Mouse (Mus musculus) frontal cortex, postnatal 36 days (tissue): Measurements from ENCODE around the gene Cenpo.
"Not testable (repeated sequence)": the region's sequence is repeated elsewhere in the genome, so short reads cannot be mapped to it uniquely, and the experiment has no call there.

Source experiments
- DNase-seq, 2 experiments: peaks; one replicate each; pipeline ENCODE4 v3.0.0; 2022; ENCODE audit warnings: low spot score in 2 of 2

The Cenpo gene

GRCm38 (mm10) chr12:4233572-4234508 lies at the start of gene Cenpo, which contains the start of gene Ptrhd1:
Gene Cenpo (minus strand): TSS chr12:4234294.
Gene Ptrhd1 (plus strand): TSS chr12:4234027.
- peak; percentile 98 for DNase-seq

- DNase-seq = no peak
Measured at GRCm38 (mm10) chr12:4279878-4280277, 45.8 kb upstream of the Cenpo start.

- DNase-seq = no peak
Measured at GRCm38 (mm10) chr12:4278978-4279755, 45.1 kb upstream of the Cenpo start.

DNA sequence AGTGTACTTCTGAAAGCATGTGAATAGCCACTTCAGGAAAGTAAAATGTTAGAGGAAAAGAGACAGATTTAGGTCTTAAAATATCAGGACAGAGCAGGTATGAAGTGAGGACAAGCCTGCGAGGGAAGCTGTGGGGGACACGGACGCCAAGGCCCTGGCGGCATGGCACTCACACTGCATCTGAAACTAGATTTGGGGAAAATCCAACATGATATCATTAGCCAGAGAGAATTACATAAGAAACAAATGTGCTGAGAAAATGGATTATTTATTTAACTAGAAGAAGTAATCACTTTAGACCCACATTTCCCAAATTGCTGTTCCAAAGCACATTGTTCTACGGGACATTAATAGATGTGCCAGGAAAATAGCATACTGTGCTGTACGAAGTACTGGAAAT lies 37.0 kb upstream of the Cenpo start:
- DNase-seq = no peak

GRCm38 (mm10) chr12:4267765-4268164 lies 33.7 kb upstream of the Cenpo start:
- no peak for DNase-seq

DNA sequence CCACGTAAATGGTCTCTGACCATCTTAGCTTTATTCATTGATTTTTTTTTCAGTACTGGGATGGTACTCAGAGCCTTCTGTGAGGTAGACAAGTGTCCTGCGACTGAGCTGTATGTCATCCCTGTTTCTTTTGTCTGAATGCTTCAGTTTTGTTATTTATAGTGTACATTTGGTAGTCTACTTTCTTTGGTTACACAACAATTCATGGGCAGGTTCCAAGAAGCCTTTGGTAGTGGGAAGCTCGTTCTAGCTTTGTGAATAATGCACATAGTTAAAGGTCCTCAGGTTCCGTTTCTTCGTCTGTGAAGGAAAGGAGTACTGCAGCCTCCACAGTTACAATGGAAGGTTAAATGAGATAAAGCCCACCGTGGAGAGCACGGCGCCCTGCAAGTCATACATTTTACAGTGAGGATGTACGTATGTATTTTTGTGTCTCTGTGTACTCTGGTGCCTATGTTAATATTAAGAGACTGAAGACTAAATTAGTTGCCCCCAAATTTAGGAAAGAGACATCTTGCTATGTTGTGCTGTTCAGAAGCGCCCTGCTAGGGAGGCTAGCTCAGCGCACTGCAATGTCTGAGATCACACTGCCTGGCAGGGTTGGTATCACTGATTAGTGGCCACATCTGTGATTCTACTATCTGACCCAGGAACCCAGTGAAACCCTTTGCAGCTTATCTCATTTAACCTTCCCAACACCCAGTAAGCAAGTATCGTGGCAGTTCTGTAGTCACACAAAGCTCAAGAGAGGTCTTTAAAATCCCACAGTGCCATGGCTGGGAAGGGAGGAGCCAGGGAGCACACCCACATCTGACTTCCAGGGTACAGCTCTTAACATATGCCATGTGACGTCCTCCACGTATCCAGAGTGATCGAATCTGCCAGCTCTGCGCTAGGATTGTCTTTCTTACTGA lies 18.9 kb upstream of the Cenpo start:
- DNase-seq = peak in 1 of 2 experiments; percentile 30

DNA sequence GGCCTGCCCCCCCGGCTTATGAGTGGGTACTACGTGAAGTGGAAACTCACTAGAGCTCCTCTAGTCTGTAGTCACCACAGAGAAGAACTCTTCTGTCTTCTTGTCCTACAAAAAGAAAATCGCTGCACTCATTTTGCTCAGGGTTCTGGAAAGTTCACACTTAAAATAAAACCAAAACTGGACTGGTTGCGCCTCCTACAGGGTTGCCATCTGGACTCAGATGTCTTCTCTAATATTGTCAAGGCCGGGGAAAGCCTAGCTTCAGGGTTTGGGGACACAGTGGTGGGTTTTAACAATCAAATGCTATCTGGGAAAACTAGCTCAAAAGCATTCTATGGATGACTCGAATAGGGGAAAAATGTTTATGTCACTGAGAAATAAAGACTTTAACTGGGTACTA lies 15.7 kb upstream of the Cenpo start:
- DNase-seq = no peak

GRCm38 (mm10) chr12:4245742-4246141 lies 11.6 kb upstream of the Cenpo start:
- no peak for DNase-seq

DNA sequence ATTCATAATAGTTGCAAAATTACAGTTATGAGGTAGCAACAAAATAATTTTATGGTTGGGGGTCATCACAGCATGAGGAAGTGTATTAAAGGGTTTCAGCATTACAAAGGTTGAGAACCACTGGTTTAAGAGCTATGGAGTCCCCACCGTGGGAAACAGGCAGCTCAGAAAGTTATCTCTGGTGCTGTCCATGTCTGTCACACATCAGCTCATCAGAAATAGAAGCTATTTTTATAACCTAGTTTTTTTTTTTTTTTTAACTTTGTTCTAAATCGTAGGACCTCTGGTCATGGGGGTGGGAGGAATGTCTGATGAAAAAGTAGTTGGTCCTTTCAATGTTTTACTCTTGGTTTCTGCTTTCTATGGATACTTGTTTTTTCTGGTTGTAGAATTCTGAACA lies 9.7 kb upstream of the Cenpo start:
- no peak for DNase-seq

- not testable (repeated sequence) for DNase-seq
Measured at GRCm38 (mm10) chr12:4240281-4240680, 6.2 kb upstream of the Cenpo start.

- DNase-seq = no peak
Measured at GRCm38 (mm10) chr12:4237481-4237880, 3.4 kb upstream of the Cenpo start.

GRCm38 (mm10) chr12:4232777-4233176 lies 1.3 kb downstream of the Cenpo start:
- DNase-seq = no peak

- DNase-seq = no peak
Measured at GRCm38 (mm10) chr12:4230156-4230555, 3.9 kb downstream of the Cenpo start.

DNA sequence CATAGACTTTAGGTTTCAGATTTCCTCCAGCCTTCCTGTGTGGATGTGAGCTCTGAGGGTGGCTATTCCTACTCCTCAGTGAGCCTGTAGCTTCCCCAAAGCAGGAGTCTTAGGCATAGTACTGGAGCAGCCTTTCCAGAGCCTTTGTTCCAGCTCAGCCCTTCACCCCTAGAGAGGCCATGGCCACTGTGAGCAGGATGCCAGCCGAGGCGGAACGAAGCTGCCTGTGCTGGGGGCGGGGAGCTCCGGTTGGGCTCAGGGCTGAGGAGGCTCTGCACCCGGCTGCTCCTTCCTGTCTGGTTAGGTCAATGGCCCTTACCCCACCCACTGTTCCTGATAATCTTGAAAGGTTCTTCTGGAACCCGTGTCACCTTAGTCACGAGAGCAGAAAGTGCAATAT lies 21.2 kb downstream of the Cenpo start:
- no peak for DNase-seq

DNA sequence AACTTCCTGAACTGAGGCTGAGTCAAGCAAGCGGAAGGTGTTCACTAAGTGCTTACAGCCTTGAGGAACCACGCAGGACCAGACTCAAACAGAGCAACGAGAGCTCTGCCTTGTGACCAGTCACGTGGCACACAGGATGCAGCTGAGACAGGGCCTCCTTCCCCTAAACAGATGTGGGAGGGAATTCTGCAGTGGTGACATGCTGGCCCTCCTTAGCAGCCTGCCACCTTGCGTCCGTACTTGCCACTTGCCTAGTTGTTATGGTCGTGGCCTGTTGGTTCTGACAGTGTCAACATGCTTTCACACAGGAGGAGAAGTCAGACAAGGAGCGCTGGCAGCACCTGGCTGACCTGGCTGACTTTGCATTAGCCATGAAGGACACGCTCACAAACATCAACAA lies 22.9 kb downstream of the Cenpo start:
- no peak for DNase-seq

DNA sequence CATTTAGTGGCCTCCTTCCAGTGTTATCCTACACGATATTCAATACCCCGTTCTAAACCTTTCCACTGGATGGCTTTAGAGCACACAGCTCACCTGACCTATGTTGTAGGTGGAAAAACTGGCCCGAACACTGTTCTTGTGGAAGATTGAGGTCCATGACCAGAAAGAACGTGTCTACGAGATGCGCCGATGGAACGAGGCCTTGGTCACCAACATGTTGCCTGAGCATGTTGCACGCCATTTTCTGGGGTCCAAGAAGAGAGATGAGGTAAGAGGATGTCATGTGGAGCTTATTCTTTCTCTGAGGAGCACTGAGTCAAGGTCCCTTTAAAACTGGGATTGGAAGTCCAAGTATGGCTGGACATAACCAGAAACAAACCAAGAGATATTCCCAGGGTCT lies 24.9 kb downstream of the Cenpo start:
- no peak for DNase-seq

- DNase-seq = peak; percentile 62 to 81
Measured at GRCm38 (mm10) chr12:4208405-4209133, 25.5 kb downstream of the Cenpo start.

DNA sequence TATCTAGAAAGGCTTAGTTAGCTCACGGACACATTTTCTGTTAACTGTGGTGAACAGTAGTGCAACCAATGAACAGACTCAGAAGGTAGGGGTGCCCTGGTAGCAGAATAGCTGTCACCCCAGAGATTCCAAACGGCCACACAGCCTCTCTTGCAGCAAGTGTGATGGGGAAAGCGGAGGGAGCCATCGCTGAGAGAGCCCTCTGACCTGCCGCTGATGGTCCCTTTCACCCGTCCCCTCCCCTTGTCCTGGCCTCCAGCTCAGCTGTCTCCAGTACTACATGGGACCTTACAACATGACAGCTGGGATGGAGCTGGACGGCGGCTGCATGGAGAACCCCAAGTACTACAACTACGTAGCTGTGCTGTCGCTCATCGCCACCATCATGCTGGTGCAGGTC lies 28.0 kb downstream of the Cenpo start:
- no peak for DNase-seq

- DNase-seq = no peak
Measured at GRCm38 (mm10) chr12:4202206-4202605, 31.9 kb downstream of the Cenpo start.

GRCm38 (mm10) chr12:4201454-4202200 lies 32.5 kb downstream of the Cenpo start:
- peak; percentile 60 to 83 for DNase-seq
